Mouse (Mus musculus) testis, adult 2 months (tissue): Measurements from ENCODE around the gene Lyl1. TPM values are rescaled to one million over a fixed set of nuclear protein-coding genes. Genes with fewer than 3 reads are reported as not detected.

Source experiments
- H3K27ac ChIP-seq: fragments of 200-500 bp; 2 replicates; pipeline ENCODE4 v1.5.1; 2012; ENCODE audit warnings: low read depth, low read length; ENCODE audit not compliant: control insufficient read depth, insufficient read depth
- H3K27me3 ChIP-seq: fragments of 200-500 bp; 2 replicates; pipeline ENCODE4 v1.6.1; 2012; ENCODE audit warnings: mild to moderate bottlenecking, low read length, moderate library complexity; ENCODE audit not compliant: control insufficient read depth, insufficient read depth
- H3K36me3 ChIP-seq: fragments of 200-500 bp; 2 replicates; pipeline ENCODE4 v1.6.1; 2012; ENCODE audit warnings: mild to moderate bottlenecking, low read length; ENCODE audit not compliant: control insufficient read depth, insufficient read depth
- H3K4me1 ChIP-seq: fragments of 200-500 bp; 2 replicates; pipeline ENCODE4 v1.6.1; 2012; ENCODE audit warnings: low read length; ENCODE audit not compliant: control insufficient read depth, insufficient read depth
- H3K4me3 ChIP-seq: fragments of 200-500 bp; 2 replicates; pipeline ENCODE4 v1.5.1; 2012; ENCODE audit warnings: low read depth, mild to moderate bottlenecking, low read length, moderate library complexity, mixed read lengths; ENCODE audit not compliant: control insufficient read depth
- CTCF ChIP-seq: fragments of 200-500 bp; IDR thresholded peaks from 2 replicates; pipeline ENCODE4 v1.5.1; 2012; ENCODE audit warnings: low read depth, mild to moderate bottlenecking, inconsistent platforms, low read length, moderate library complexity; ENCODE audit not compliant: control insufficient read depth, insufficient read depth, insufficient replicate concordance
- POLR2A ChIP-seq: fragments of 200-500 bp; IDR thresholded peaks from 2 replicates; pipeline ENCODE4 v1.6.1; 2012; ENCODE audit warnings: low read depth, mild to moderate bottlenecking, inconsistent platforms, low read length, moderate library complexity; ENCODE audit not compliant: control insufficient read depth
- polyA plus RNA-seq: library from polyadenylated mRNA; depleted of rRNA; stranded (reverse); fragments of >200 nt; gene quantifications from 2 replicates; pipeline ENCODE4 v1.2.3, GENCODE M21; 2012

The Lyl1 gene
- polyA plus RNA-seq, 1 experiment: 0.93 TPM

GRCm38 (mm10) chr8:84677305-84677704, 24.0 kb upstream of the Lyl1 start:
- H3K4me1 ChIP-seq: no peaks in the 10 kb centered on the region
- TF ChIP-seq POLR2A (no peak), CTCF (no peak)
- H3K4me3 ChIP-seq: no peak overlapping the region
- H3K36me3 ChIP-seq: no peaks in the 10 kb centered on the region
- H3K27ac ChIP-seq: no peak overlapping the region
- H3K27me3 ChIP-seq: no peaks in the 10 kb centered on the region

GRCm38 (mm10) chr8:84681476-84681875, 19.8 kb upstream of the Lyl1 start:
- Histone ChIP-seq H3K27ac (no peak overlapping the region), H3K4me1 (peaks cover 11% of the 10 kb centered on the region), H3K27me3 (no peaks in the 10 kb centered on the region), H3K4me3 (no peak overlapping the region), H3K36me3 (no peaks in the 10 kb centered on the region)
- TF ChIP-seq CTCF (no peak), POLR2A (no peak)

GRCm38 (mm10) chr8:84682257-84682656, 19.0 kb upstream of the Lyl1 start:
- Histone ChIP-seq H3K27me3 (no peaks in the 10 kb centered on the region), H3K4me1 (peaks cover 15% of the 10 kb centered on the region), H3K27ac (no peak overlapping the region), H3K36me3 (no peaks in the 10 kb centered on the region), H3K4me3 (no peak overlapping the region)
- TF ChIP-seq POLR2A: no peak
- TF ChIP-seq CTCF: no peak

GRCm38 (mm10) chr8:84684537-84684936, 16.7 kb upstream of the Lyl1 start:
- no peak for TF ChIP-seq POLR2A
- Histone ChIP-seq H3K27ac (no peak overlapping the region), H3K36me3 (no peaks in the 10 kb centered on the region), H3K27me3 (no peaks in the 10 kb centered on the region), H3K4me1 (peaks cover 19% of the 10 kb centered on the region), H3K4me3 (no peak overlapping the region)

- Histone ChIP-seq H3K4me1 (peaks cover 21% of the 10 kb centered on the region), H3K27ac (peak within 1 kb of the TSS; percentile 32), H3K36me3 (no peaks in the 10 kb centered on the region), H3K27me3 (no peaks in the 10 kb centered on the region), H3K4me3 (peak within 1 kb of the TSS; percentile 76)
- TF ChIP-seq CTCF: no peak
- no peak for TF ChIP-seq POLR2A
Observed at GRCm38 (mm10) chr8:84686191-84687002, 14.9 kb upstream of the Lyl1 start, which contains the start of gene Trmt1. TSS of gene Trmt1 (plus strand) at chr8:84686307.

GRCm38 (mm10) chr8:84687003-84687704, 14.1 kb upstream of the Lyl1 start:
- H3K36me3 ChIP-seq: no peaks in the 10 kb centered on the region
- peak overlapping the region; percentile 98 for H3K4me3 ChIP-seq
- H3K27me3 ChIP-seq: no peaks in the 10 kb centered on the region
- peak overlapping the region; percentile 98 for H3K27ac ChIP-seq
- TF ChIP-seq POLR2A: no peak
- TF ChIP-seq CTCF: no peak
- H3K4me1 ChIP-seq: peaks cover 21% of the 10 kb centered on the region

GRCm38 (mm10) chr8:84687705-84688100, 13.6 kb upstream of the Lyl1 start, which contains the start of gene Nacc1:
TSS of gene Nacc1 (minus strand) at chr8:84687862.
- H3K4me1 ChIP-seq: peaks cover 21% of the 10 kb centered on the region
- H3K36me3 ChIP-seq: no peaks in the 10 kb centered on the region
- H3K27ac ChIP-seq: peak within 1 kb of the TSS; percentile 98
- H3K4me3 ChIP-seq: peak within 1 kb of the TSS; percentile 98
- no peaks in the 10 kb centered on the region for H3K27me3 ChIP-seq
- peak; percentile 77 for TF ChIP-seq POLR2A
- no peak for TF ChIP-seq CTCF
